Mouse (Mus musculus): ENCODE measurements around the gene Tmem87b. TPM values are rescaled to one million over a fixed set of nuclear protein-coding genes. Genes with fewer than 3 reads are reported as not detected.

Gene Tmem87b
- total RNA-seq (2021): 10 to 100 TPM; 16.2 to 19.3 TPM
- long read RNA-seq, experiment 1, full-length matches to known transcripts: 4 of 27 reads
- long read RNA-seq, experiment 1, partial matches to known transcripts: 2 of 27 reads
- long read RNA-seq, experiment 1, other reads (novel, unspliced or antisense): 21 of 27 reads
- long read RNA-seq, experiment 2, full-length matches to known transcripts: 3 of 30 reads
- long read RNA-seq, experiment 2, partial matches to known transcripts: 3 of 30 reads
- long read RNA-seq, experiment 2, other reads (novel, unspliced or antisense): 24 of 30 reads

- peak; percentile 99 for DNase-seq
Observed at GRCm38 (mm10) chr2:128817786-128818681, at the start of gene Tmem87b. TSS of gene Tmem87b (plus strand) at chr2:128818118.

GRCm38 (mm10) chr2:128768545-128769247, 49.2 kb upstream of the Tmem87b start:
- no peak for DNase-seq

GRCm38 (mm10) chr2:128770557-128770956, 47.4 kb upstream of the Tmem87b start:
- DNase-seq: no peak

DNA sequence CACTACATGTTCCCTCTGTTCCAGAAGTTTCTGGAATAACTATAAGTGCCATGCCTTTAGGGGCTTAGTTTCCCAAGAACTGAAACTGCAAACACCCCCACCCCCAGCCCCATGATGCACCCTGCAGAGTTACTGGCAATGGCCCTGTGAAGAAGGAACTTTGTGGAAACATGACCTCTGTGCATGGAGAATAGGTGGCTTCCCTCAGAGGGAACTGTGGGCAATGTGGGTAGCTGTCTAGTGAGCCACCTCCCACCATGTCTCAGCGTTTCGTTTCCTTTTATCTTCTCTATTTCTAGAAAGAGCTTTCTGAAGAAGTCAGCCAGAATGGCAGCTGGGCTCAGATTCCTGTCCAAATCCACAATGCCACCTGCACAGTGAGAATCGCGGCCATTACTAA, 46.9 kb upstream of the Tmem87b start:
- DNase-seq: no peak

DNA sequence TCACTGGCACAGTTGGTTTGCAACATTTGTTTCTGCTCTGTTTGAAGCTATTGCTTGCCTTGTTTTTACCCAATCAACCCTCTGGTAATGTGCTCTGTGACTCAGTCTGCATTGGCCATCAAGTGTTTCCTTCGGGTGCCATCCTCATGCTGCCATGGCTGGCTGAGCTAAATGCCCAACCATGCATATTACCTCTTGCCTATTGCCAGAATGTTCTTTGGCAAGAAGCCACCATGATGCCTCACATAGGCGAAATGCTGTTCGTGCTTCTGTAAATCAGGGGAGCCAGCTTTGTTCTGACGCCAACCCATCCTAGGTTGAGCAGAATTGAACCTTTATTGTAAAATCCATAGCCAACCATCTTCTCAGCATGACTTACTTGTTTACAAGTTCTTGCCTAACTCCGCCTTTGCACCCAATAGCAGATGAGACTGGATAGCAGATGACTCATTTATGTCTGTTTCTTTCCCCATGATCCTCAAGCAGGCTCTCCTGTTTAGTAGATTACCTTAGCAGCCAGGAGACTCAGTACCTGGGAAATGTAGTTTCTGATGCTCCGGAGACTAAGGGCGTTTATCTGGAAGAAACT, 46.1 kb upstream of the Tmem87b start:
- DNase-seq: no peak

GRCm38 (mm10) chr2:128782231-128782630, 35.7 kb upstream of the Tmem87b start:
- no peak for DNase-seq

DNA sequence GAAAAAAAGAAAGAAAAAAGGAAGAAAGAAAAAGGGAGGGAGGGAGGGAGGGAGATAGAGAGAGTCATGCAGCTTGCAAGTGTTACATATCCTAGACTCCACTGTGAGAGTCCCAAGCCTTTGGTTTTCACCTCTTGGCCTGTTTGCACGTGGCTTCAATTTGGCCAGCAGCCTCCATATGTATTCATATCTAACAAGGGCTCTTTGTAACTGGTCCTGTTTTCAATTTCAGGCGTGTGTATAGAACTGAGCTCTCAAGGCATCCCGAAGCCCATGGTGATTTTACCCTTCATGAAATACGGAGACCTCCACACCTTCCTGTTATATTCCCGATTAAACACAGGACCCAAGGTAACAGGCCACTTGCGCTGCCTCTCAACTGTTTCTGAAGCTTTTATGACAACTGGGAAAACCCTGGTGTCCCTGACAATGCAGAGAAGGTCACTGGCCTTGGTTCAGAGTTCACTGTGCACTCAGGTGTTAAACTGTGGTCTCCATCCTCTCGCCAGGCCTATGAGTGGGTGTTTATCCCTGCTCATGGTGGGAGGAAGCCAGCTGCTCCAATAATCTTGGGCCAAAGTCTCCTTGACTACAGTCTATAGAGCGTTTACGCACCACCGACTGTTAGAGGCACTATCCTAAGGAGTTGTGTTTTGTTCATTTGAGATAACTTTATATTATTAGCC, 34.1 kb upstream of the Tmem87b start:
- DNase-seq: no peak

- DNase-seq: no peak
Observed at GRCm38 (mm10) chr2:128784814-128785213, 33.1 kb upstream of the Tmem87b start.

GRCm38 (mm10) chr2:128786341-128786740, 31.6 kb upstream of the Tmem87b start:
- no peak for DNase-seq

GRCm38 (mm10) chr2:128786795-128787194, 31.1 kb upstream of the Tmem87b start:
- DNase-seq: no peak

DNA sequence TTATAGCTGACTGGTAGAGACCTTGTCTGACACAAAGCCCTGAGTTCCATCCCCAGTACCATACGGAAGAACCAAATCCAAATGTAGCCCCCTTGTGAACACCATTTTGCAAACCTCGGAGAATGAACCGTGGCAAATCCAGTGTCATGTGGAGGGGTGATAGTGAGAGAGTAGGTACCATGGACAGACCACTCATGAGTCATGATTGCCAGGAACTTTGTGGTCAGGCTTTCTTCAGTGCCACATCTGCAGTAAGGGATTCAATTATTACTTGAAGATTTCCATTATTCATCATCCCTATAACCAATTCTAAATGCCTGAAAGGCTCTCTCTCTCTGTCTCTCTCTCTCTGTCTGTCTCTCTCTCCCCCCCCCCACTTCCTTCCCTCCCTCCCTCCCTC, 30.1 kb upstream of the Tmem87b start:
- no peak for DNase-seq

- DNase-seq: no peak
Observed at GRCm38 (mm10) chr2:128790875-128791614, 26.9 kb upstream of the Tmem87b start.

DNA sequence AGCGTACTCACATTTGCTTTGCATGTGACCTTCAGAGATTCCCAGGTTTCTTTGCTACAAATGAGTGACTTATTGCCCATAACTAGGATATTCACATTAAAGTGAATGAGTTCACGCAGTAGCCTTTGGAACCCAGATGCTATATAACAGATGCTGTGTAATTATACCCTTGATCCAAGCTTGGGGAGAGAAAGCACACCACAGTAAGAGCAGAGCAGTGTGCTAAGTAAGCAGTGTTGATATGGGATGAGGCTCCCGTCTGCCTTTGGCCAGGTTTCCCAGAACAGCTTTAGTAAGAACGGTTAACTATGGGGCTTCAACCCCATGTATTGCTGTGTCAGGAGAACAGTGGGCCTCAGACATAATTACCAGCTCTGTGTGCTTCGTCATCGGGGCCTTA, 24.0 kb upstream of the Tmem87b start:
- no peak for DNase-seq

- no peak for DNase-seq
Observed at GRCm38 (mm10) chr2:128796463-128796862, 21.5 kb upstream of the Tmem87b start.

DNA sequence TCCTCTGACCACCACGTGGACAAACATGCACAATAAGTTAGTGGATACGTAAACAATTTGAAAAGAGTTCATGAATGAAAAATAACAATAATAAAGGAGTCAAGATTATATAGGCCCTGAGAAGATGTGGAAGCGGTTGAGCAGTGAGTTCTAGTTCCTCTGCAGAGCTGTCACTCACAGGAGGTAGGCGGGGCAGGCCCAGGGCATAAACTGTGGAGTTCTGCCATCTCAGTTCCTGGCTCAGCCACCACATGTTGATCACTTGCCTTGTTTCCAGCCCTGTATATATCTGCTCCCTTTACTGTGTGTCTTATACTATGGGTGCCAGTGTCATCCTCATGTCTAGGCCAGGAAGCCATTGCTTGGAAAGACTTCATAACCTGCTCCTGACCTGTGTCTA, 14.5 kb upstream of the Tmem87b start:
- no peak for DNase-seq

DNA sequence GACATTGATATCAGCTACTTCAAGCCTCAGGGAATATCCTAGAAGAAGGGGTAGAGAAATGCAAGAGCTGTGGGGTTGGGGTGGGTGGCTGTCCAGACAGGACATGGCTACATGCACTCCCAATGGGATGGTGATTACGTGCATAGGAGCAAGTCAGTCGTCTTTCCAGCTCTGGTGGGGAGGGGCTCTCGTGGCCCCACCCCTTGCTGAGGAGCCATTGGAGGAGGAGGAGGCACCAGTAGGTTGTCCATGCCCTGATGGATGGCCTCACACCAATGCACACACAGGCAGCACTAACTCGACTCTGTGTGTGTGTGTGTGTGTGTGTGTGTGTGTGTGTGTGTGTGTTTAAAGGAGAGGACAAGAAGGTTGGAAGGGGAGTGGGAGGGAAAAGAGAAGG, 12.6 kb upstream of the Tmem87b start:
- DNase-seq: no peak

DNA sequence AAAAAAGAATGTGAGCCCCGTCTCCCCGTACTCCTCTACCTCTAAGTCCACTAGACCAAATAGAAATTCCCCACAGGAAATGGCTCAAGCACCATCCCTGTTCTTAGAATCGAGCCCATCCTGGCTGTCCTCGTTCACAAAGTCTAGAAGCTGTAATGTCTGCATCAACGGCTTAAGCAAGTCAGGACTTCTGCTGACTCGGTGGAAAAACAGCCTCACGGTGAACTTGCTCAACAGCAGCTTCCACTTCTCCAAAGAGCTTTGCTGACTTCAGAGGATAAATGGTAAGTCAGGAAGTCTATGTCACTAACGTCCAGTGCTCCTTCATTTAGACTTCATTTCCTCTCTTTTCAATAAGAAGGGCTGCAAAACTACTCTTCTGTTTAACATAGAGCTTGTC, 11.4 kb upstream of the Tmem87b start:
- no peak for DNase-seq

DNA sequence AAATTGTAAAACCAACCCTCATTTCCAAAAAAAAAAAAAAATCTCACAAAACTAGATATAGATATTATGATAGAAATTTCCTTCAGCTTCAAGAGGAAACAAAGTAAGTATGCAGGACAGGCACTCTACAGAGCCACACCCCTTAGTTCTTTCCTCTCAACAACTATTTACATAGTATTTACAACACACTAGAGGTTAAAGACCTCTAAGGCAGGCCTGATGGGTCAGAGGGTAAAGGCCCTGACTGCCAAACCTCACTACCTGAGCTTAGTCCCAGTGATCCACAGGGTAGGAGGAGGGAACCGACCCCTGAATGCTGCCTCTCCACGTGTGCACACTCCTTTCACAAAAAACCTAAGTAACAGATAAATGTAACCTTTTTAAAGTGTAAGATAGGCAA, 5.2 kb upstream of the Tmem87b start:
- no peak for DNase-seq

- no peak for DNase-seq
Observed at GRCm38 (mm10) chr2:128816311-128816710, 1.6 kb upstream of the Tmem87b start.

- DNase-seq: no peak
Observed at GRCm38 (mm10) chr2:128816916-128817315, 1.0 kb upstream of the Tmem87b start.

- peak; percentile 36 for DNase-seq
Observed at GRCm38 (mm10) chr2:128817387-128817785, 532 bp upstream of the Tmem87b start.

Data from gastrocnemius, postnatal 10 days (tissue).